Mouse (Mus musculus) WW6 (cell line): ENCODE data around the gene Olfr1370.
"Not testable (repeated sequence)": the region's sequence is repeated elsewhere in the genome, so short reads cannot be mapped to it uniquely, and the experiment has no call there.

Experiments used
- DNase-seq: peaks from one replicate; pipeline ENCODE4 v3.0.0-alpha.2; 2013; ENCODE audit warnings: low read depth, low spot score

Gene Olfr1370

DNA sequence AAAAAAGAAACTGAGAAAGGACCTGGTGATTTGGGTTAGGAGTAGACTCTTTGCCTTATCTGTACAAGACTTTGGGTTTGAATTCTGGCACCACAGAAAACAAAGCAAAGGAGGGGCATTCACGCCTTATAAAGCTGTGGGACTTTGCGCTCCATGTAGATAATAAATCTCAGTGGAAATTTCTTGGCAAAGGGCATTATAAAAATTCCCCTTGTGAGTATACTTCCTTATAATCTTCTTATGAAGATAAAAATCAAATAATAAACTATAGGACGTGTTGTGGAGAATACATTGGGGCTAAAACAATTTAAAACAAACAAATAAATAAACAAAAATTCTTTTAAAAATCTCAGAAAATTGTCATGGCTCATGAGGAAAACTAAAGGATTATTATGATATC lies at the start of gene Olfr1370:
TSS of gene Olfr1370 (minus strand) at position 101 of the 400 bp plus-strand sequence.
- no peak for DNase-seq

DNA sequence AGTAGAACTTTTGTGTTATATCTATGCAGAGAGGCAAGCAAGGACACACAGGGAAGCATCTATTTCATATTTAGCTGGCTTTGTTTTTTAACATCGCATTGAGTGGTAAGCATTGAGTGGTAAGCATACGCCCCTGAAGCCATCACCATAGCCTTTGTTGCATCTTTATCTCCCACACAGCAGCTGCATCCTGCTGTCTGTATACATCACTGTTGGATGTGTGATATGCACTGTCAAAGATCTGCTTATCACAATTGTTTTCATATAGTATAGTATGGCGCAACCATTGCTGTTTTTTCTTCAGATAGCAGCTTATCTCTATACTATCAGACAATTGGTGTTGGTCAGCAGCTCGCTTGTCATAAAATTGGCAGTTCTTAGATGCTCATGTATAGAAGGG lies 39.4 kb upstream of the Olfr1370 start:
- no peak for DNase-seq

DNA sequence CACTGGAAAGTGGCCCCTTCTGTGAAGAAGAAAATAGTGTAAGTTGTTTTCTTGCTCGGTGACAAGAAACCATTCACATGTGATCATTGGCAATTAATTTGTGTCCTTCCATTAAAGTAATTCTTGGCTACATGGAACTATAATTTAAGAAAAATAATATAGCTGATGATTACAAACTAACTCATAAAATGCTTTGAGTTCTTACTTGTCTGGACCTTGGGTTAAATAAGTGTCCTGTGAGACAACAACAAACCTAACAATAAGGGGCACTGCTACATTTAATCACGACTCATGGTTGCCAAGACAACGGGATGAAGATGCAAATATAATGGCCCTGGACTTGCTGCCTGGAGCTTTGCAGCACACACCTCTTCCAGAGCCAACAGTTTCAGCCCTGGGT lies 36.4 kb upstream of the Olfr1370 start, which contains the start of gene Olfr1369-ps1:
TSS of gene Olfr1369-ps1 (plus strand) at position 301 of the 400 bp plus-strand sequence.
- not testable (repeated sequence) for DNase-seq

DNA sequence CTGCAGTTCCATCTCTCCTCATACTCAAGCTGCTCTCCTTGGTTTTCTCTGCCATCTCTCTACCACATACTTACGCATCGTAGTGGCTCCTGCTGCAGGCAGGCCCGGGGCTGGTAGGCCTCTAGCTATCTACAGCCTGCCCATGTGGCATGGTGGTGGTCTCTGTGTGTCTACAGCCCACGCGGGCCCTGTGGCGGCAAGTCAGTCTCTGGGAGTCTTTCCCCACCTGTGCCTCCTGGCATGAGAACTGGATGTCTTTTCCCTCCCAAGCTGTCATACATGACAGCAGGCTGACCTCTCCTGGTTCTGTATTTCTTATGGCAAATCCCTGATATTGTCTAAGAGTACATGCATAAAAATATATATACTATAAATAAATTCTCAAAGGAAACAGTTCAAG lies 35.7 kb upstream of the Olfr1370 start:
- DNase-seq, result no peak

DNA sequence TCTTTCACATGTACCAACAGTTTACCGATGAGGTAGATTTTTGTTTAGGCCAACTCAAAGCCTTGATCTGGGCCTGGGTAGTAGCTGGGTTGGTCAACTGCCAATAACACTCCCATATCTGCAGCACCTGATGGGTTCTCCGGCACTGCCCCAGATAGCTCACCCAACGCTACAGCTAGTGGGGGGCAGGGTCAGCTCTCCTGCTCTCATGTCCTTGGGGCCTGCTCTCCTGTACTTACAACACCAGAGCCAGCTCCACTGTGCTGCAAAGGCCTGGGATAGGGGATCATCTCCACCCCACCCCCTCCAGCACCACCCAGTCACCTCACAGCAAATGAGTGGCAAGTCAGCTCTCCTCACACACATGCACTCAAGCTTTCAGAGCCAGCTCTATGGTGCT lies 35.0 kb upstream of the Olfr1370 start:
- DNase-seq, result no peak

DNA sequence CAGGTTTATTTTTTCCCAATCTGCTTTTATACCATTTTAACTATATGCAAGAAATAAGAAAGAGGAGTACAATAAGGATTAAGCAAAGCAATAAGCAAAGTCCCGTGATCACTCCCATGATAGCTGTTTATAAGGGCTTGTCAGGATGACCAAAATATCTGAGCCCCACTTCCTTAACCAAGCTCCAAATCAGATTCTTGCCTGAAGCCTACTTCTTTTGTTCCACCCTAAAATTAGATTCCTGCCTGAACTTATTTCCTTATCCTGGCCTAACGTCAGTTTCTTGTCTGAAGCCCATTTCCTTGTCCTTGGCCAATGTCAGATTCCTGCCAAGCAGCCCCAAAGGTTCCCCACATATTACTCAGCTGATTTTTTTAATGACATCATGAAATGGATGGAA lies 7.9 kb upstream of the Olfr1370 start:
- DNase-seq, result no peak

DNA sequence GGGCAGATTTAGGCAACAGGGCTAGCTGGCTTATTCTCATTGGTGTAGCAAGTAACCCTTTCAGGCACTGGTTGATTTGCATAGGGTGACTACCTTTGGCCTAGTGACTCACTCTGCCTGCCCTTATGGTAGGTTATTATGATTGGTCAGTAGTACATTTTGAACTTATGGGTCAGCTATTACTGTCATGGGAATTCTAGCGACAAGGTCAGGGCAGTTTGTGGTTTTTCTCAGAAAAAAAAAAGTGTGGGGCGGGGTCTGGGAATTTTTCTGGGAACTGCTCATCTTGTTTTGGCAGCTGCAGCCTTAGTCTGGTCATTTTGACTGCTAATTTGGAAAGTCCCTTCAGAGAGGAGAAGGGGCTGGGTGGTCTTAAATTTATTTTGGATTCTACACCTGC lies 8.7 kb downstream of the Olfr1370 start:
- DNase-seq, result no peak

DNA sequence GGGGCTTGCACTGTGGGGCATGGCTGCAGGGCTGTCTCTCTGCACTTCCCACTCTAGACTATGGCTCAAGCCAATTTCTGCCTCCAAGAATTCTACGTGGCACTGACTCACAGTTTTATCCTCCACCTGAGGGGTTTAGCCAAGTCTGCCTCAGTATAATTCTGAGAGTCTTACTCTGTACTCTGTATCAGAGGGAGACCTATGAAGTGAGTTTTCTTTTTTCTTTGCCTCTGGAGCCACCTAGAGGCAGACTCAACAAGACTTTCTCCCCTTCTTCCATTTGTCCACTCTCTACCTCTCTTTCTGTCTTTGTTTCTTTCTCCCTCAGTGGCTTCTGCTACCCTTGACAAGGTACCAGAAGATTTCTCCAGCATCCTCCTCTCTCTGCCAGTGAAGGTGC lies 24.6 kb downstream of the Olfr1370 start:
- no peak for DNase-seq

DNA sequence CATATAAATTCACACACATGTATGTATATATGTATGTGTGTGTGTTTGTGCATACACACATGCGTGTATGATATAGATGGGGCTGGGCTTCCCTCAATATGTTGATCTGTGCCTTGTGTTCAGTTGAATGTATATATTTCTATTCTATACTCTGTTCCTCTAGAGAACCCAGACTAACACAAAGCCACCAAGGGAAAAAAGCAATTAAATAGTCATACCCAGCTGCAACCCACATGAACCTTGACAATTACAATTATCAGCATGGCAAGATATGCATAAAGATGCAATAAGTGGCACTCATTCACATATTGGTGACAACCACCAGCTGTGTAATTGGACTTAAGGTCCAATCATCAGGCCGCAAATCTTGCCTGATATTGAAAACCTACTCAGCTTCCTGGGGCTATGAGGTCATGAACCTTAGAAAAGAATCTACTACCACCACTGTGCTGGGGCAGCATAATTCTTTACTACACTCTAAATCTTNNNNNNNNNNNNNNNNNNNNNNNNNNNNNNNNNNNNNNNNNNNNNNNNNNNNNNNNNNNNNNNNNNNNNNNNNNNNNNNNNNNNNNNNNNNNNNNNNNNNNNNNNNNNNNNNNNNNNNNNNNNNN lies 34.1 kb downstream of the Olfr1370 start:
- DNase-seq, result no peak

DNA sequence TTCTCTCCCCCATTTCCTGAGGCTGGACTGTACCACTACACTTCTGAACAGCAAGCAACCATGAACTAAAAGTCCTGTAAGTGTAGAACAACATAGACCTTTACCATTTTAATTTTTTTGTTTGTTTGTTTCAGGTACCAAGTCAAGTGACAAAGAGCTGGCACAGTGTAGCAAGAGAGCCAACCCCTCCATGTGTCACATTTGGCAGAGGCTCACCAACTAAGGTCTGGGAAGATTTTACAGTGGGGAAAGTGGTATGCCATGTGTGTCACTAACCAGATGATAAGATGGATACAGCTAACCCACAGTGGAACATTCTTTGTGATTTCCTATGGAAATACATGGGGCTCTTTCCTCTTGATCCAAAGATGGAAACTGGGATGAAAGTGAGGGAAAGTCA lies 38.8 kb downstream of the Olfr1370 start:
- DNase-seq, result no peak

DNA sequence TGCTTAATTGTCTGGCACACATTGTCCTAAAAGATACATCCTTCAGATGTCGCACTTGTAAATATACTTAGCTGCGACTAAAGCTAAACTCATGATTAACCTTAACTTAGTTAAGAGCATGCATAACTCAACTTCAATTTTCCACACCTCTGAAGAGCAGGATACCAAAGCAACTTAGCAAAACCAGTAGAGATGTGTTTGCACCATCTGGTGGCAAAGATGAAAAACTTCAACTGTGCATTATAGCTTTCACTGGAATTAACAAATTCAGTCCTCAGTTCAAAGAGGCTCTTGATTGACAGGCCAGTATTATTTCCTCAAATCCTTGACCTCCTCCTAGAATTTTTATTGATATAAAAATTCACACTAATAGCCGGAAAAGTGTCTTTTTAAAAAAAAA lies 39.7 kb downstream of the Olfr1370 start:
- no peak for DNase-seq

DNA sequence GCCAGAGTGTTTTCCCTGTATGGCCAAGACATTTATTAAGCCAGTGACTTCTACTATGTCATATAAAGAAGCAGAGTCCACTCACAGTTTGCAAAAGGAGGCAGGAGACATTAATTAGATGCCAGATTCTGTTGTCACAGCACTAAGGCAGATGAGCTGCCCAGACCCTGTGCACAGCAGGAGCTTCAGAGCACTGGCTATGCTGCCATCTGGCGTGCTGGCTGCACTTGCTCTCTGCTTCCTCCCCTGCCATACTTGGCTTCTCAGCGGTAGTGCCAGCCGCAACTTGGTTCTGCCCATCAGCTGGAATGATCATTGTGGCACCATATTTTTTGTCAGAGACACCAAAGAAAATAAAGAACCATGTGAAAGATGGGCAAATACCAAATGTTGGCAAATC lies 41.6 kb downstream of the Olfr1370 start:
- DNase-seq, result no peak

DNA sequence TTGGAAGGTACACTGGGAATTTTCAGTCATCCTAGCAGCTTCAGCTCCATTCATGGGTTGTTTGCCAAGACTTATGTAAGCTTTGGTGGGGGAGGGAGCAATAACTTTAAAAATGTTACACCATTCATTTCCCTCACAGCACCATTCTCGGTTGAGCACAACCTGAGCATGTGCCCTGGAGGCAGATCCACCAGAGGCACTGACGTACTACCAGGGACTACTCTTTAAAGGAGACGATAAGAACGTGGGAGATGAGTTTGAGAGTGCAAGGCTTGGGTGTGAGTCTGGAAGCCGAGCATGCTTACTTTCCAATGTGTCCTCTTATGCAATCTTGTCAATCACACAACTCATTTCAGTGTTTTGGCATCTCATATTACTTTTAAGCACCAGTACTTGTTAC lies 49.9 kb downstream of the Olfr1370 start:
- DNase-seq, result no peak
